Mouse (Mus musculus): ENCODE data around the gene Stap2. TPM values are rescaled to one million over a fixed set of nuclear protein-coding genes. Genes with fewer than 3 reads are reported as not detected.

The Stap2 gene
- total RNA-seq, 1 experiment: 3.4 TPM

- H3K9me3 ChIP-seq (ENCODE audit: control insufficient read depth, insufficient read depth, low read depth, low read length): no peaks in the 10 kb centered on the region
- H3K27ac ChIP-seq (ENCODE audit: insufficient read depth, low read depth, low read length, poor library complexity, severe bottlenecking): no peak overlapping the region
- no peak for TF ChIP-seq ZNF384 (IDR thresholded peaks at IDR 0.05; ENCODE audit: low read depth, low read length)
- H3K4me1 ChIP-seq (ENCODE audit: control insufficient read depth in 2 of 2, insufficient read depth in 2 of 2, low read length in 2 of 2, poor library complexity in 1 of 2): no peaks in the 10 kb centered on the region
- no peak for DNase-seq (ENCODE audit: low read depth, low spot score)
- H3K36me3 ChIP-seq (ENCODE audit: control insufficient read depth, insufficient read depth, low read length, poor library complexity, severe bottlenecking): peaks cover 14% of the 10 kb centered on the region; the same call in 1 of the 2 replicates
- in situ Hi-C loops (cut with MboI; ENCODE audit: low sequenced_read_pairs in 2 of 2, unreplicated experiment in 2 of 2): no loop called here
- H3K4me3 ChIP-seq (ENCODE audit: insufficient read depth in 1 of 2, low read depth in 1 of 2, low read length in 2 of 2, poor library complexity in 1 of 2, severe bottlenecking in 1 of 2): no peak overlapping the region
- H3K9ac ChIP-seq (ENCODE audit: insufficient read depth, low read depth, low read length, poor library complexity, severe bottlenecking): no peak overlapping the region
Observed at GRCm38 (mm10) chr17:56024931-56025330, 19.5 kb upstream of the Stap2 start.

GRCm38 (mm10) chr17:56024476-56024875, 19.1 kb upstream of the Stap2 start:
- H3K27ac ChIP-seq (ENCODE audit: insufficient read depth, low read depth, low read length, poor library complexity, severe bottlenecking): no peak overlapping the region
- no peaks in the 10 kb centered on the region for H3K4me1 ChIP-seq (ENCODE audit: control insufficient read depth in 2 of 2, insufficient read depth in 2 of 2, low read length in 2 of 2, poor library complexity in 1 of 2)
- H3K9ac ChIP-seq (ENCODE audit: insufficient read depth, low read depth, low read length, poor library complexity, severe bottlenecking): no peak overlapping the region
- DNase-seq (ENCODE audit: low read depth, low spot score): no peak
- TF ChIP-seq HCFC1 (IDR thresholded peaks at IDR 0.05; ENCODE audit: borderline replicate concordance, insufficient read depth, low read length): no peak
- TF ChIP-seq MAFK (IDR thresholded peaks at IDR 0.05; ENCODE audit: insufficient read depth, low read depth, low read length): no peak
- no peak for TF ChIP-seq CHD2 (IDR thresholded peaks at IDR 0.05; ENCODE audit: low read depth, low read length)
- no peak for TF ChIP-seq ZNF384 (IDR thresholded peaks at IDR 0.05; ENCODE audit: low read depth, low read length)
- no peak for TF ChIP-seq ZC3H11A (IDR thresholded peaks at IDR 0.05; ENCODE audit: borderline replicate concordance, low read depth, low read length)
- H3K4me3 ChIP-seq (ENCODE audit: insufficient read depth in 1 of 2, low read depth in 1 of 2, low read length in 2 of 2, poor library complexity in 1 of 2, severe bottlenecking in 1 of 2): no peak overlapping the region
- H3K9me3 ChIP-seq (ENCODE audit: control insufficient read depth, insufficient read depth, low read depth, low read length): no peaks in the 10 kb centered on the region
- in situ Hi-C loops (cut with MboI; ENCODE audit: low sequenced_read_pairs in 2 of 2, unreplicated experiment in 2 of 2): no loop called here
- peaks cover 14% of the 10 kb centered on the region; the same call in 1 of the 2 replicates for H3K36me3 ChIP-seq (ENCODE audit: control insufficient read depth, insufficient read depth, low read length, poor library complexity, severe bottlenecking)

GRCm38 (mm10) chr17:56023386-56023785, 18.0 kb upstream of the Stap2 start:
- H3K27ac ChIP-seq (ENCODE audit: insufficient read depth, low read depth, low read length, poor library complexity, severe bottlenecking): no peak overlapping the region
- in situ Hi-C loops (cut with MboI; ENCODE audit: low sequenced_read_pairs in 2 of 2, unreplicated experiment in 2 of 2): no loop called here
- H3K36me3 ChIP-seq (ENCODE audit: control insufficient read depth, insufficient read depth, low read length, poor library complexity, severe bottlenecking): peaks cover 22% of the 10 kb centered on the region
- no peak overlapping the region for H3K9ac ChIP-seq (ENCODE audit: insufficient read depth, low read depth, low read length, poor library complexity, severe bottlenecking)
- peaks cover 0 to 2% of the 10 kb centered on the region in 2 experiments; a peak in 1 of 4 replicates for H3K4me1 ChIP-seq (ENCODE audit: control insufficient read depth in 2 of 2, insufficient read depth in 2 of 2, low read length in 2 of 2, poor library complexity in 1 of 2)
- no peak overlapping the region for H3K4me3 ChIP-seq (ENCODE audit: insufficient read depth in 1 of 2, low read depth in 1 of 2, low read length in 2 of 2, poor library complexity in 1 of 2, severe bottlenecking in 1 of 2)
- DNase-seq (ENCODE audit: low read depth, low spot score): no peak
- no peak for TF ChIP-seq CHD2 (IDR thresholded peaks at IDR 0.05; ENCODE audit: low read depth, low read length)
- TF ChIP-seq ZNF384 (IDR thresholded peaks at IDR 0.05; ENCODE audit: low read depth, low read length): no peak
- no peak for TF ChIP-seq ZC3H11A (IDR thresholded peaks at IDR 0.05; ENCODE audit: borderline replicate concordance, low read depth, low read length)
- TF ChIP-seq MAFK (IDR thresholded peaks at IDR 0.05; ENCODE audit: insufficient read depth, low read depth, low read length): no peak
- no peak for TF ChIP-seq HCFC1 (IDR thresholded peaks at IDR 0.05; ENCODE audit: borderline replicate concordance, insufficient read depth, low read length)
- H3K9me3 ChIP-seq (ENCODE audit: control insufficient read depth, insufficient read depth, low read depth, low read length): no peaks in the 10 kb centered on the region

- no peaks in the 10 kb centered on the region for H3K9me3 ChIP-seq (ENCODE audit: control insufficient read depth, insufficient read depth, low read depth, low read length)
- DNase-seq (ENCODE audit: low read depth, low spot score): no peak
- peaks cover 0 to 2% of the 10 kb centered on the region in 2 experiments; a peak in 1 of 4 replicates for H3K4me1 ChIP-seq (ENCODE audit: control insufficient read depth in 2 of 2, insufficient read depth in 2 of 2, low read length in 2 of 2, poor library complexity in 1 of 2)
- H3K36me3 ChIP-seq (ENCODE audit: control insufficient read depth, insufficient read depth, low read length, poor library complexity, severe bottlenecking): peaks cover 23% of the 10 kb centered on the region
- no peak for TF ChIP-seq HCFC1 (IDR thresholded peaks at IDR 0.05; ENCODE audit: borderline replicate concordance, insufficient read depth, low read length)
- TF ChIP-seq MAFK (IDR thresholded peaks at IDR 0.05; ENCODE audit: insufficient read depth, low read depth, low read length): no peak
- TF ChIP-seq ZC3H11A (IDR thresholded peaks at IDR 0.05; ENCODE audit: borderline replicate concordance, low read depth, low read length): no peak
- no peak for TF ChIP-seq ZNF384 (IDR thresholded peaks at IDR 0.05; ENCODE audit: low read depth, low read length)
- no peak for TF ChIP-seq CHD2 (IDR thresholded peaks at IDR 0.05; ENCODE audit: low read depth, low read length)
- no peak overlapping the region for H3K27ac ChIP-seq (ENCODE audit: insufficient read depth, low read depth, low read length, poor library complexity, severe bottlenecking)
- H3K9ac ChIP-seq (ENCODE audit: insufficient read depth, low read depth, low read length, poor library complexity, severe bottlenecking): no peak overlapping the region
- in situ Hi-C loops (cut with MboI; ENCODE audit: low sequenced_read_pairs in 2 of 2, unreplicated experiment in 2 of 2): no loop called here
- no peak overlapping the region for H3K4me3 ChIP-seq (ENCODE audit: insufficient read depth in 1 of 2, low read depth in 1 of 2, low read length in 2 of 2, poor library complexity in 1 of 2, severe bottlenecking in 1 of 2)
Observed at GRCm38 (mm10) chr17:56022989-56023290, 17.6 kb upstream of the Stap2 start.
